Mouse (Mus musculus) thymus, postnatal 25 days (tissue): Measurements from ENCODE around the gene 1110008L16Rik.
A peak's percentile ranks its signal among the peaks of the same experiment; 100 is the strongest.
"Not testable (repeated sequence)": the region's sequence is repeated elsewhere in the genome, so short reads cannot be mapped to it uniquely, and the experiment has no call there.

ENCODE experiments used
- DNase-seq: peaks from one replicate; pipeline ENCODE4 v3.0.0; 2022

Gene 1110008L16Rik

DNA sequence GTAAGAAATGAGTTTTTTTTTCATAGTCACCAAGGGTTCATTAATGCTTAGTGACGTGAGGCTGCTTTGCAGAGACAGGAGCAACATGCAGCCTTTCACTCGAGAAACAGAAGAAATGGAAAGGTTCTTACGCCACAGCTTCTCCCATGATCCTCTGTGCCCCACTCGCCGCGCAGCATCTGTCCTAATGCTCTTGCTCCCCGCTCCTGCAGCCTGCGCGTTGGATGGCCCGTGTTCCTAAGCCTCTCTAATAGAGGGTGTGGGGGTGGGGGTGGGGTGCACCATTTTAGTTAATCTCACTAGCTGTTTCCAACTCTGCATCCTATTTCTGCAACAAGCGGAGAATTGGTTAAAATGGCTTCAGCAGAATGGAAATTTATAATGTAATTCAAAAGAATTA is 44.6 kb downstream of the 1110008L16Rik start:
- no peak for DNase-seq

DNA sequence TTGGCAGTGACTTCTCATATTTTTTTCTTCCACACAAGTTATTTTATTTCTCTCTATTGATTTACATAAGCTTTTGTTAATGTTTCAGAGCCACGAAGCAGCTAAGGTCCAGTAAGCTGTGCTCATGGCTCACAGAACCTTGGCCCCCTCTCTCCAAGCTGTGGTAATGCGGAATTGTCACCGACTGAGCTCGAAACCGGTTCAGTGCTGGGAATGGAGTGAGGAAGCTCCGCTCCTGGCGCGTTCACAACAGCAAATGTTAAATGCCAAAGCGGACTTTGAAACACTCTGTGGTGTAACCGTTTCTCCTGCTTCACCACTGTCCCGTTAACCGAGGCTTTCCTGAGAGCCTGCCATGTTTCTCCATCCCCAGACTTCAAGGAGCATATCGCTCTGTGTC is 45.2 kb downstream of the 1110008L16Rik start:
- DNase-seq = no peak

DNA sequence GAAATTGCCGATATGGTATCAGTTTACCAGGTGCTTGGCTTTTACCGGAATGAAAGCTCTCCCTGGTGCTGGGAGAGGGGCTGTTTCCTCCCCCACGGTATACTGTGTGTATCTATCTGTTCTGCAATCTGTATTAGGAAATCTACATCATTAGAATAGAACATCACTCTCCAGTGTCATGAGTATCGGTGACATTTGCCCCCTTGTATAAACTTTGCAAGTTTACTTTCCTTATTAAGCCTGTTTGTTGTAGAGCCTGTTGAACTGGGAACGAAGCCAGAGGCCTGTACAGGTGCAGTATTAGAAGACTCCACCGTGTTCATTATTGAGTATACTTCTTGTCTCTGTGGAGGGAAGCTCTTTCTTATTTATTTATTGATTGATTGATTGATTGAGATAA is 54.0 kb downstream of the 1110008L16Rik start:
- no peak for DNase-seq

DNA sequence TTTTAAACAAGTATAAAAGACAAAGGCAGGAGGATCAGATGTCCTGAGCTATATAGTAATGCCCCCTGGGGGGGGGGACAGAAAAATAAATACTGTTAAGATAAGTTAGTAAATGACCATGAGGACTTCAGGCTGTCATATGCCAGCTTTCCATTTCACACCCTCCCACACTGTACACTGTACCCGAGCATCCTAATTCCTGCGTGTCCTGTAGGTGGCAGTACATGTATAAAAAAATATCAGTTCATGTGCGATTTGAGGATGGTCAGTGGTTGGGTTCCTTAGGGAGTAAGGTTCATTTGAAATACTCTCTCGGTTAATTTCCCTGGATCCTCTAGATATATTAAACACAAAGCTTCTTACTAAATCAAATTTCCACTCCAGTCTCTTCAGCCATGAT is 55.5 kb downstream of the 1110008L16Rik start:
- DNase-seq = peak; percentile 62

DNA sequence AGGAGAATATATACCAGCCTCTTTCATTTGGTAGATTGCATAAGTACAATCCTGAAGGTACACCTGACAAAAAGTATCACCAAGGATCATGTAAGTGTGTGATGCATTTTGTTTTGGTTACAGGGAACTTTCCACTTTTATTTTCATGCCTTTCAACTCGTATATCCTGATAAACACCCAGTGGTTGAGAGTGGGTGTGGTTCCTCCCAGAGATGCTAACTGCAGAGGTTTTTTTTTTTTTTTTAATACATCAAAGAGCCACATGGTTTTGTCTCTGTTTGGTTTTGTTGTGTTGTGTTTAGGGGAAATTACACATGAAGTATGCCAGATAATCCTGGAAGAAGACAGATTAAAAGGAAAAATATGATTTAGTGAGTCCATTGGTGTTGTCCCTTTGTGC is 57.9 kb downstream of the 1110008L16Rik start:
- no peak for DNase-seq

DNA sequence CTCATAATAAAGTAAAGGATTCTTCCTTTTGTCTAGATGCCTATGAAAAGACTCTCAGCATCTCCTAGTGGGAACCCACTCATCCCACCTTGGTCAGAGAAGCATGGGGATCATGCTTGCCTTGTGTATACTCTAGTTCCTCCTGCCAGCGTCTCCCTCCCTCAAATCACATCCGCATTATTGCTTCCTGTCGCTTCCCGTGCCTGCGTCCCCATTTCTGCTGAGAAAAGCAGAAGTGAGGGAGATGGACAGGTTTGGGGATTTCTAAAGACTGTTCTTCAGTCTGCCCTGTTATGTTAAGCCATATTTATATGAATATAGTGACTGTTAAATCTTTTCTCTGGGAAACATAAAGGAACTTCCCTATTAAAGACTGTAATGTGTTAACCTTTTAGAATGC is 61.6 kb downstream of the 1110008L16Rik start:
- no peak for DNase-seq

DNA sequence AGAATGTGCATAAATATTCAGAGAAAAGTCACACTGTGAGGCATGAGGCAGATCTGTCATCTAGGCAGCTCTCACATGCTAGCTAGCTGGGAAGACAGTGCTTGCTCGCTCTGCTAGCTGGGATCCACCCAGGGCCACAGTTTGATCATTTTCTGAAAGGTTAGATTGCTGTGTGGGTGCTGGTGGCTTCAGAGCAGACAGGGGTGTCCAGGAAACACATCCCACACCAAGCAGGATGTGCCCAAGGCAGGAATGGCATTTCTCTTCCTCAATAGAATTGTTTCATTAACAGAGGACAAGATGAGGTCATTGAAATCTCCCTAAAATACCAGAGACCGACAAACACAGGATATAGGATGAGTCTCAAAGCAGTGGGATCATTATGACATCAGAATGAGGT is 65.7 kb downstream of the 1110008L16Rik start:
- no peak for DNase-seq

DNA sequence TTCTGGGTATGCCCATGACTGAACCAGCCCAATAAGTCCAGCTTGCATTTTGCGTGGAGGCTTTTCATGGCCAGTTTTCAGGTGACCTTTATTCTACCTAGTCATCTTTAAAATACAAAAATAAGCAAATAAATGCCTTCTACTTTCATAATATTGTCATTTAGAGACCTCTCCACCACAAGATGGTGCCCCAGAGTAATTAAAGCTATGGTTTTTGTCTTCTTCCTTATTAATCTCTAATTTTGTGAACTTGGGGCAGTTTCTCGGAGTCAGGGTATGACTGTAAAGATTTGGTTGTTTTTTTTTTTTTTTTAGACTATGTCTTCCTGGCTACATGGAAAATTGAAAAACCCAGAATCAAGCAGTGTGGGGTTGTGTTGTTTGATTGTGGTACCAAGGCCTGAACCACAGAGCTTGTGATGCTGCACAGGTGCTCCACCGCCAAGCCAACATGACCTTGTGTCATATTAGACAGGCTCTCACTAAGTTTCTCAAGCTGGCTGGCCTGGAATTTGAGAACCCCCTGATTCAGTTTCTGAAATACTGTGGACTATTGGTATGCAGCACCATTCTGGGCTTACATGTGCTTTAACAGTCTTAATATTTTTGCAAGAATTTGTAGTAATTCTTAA is 73.2 kb downstream of the 1110008L16Rik start:
- DNase-seq = peak; percentile 57

DNA sequence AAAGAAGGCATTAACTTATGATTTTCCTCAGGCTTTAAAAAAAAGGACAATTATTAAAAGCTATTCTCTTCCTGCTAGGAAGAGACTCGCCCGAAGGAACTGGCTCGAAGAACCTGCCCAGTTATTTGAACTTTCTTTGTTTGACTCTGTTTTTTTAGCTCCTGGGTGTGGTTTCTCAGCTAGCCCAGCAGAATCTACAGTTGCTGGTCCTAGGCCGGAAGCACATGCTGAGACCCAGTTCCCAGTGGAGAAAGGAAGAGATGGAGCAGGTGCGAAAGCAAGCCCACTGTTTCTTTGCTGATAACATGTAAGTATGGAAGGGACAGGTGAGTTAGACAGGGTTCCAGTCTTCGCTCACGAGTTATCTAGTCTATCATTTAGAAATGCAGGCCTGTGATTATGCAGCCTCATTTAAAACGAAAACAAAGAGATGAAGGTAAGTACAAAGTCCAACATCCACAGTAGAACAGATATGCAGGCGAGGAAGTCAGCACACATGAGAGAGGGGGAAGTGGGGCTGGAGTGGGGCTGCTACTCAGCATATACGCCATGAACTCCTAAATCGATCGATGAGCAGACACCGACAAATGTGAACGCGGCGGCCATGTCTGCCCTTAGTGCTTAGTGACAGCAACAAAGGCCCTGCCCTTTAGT is 77.7 kb downstream of the 1110008L16Rik start:
- no peak for DNase-seq

DNA sequence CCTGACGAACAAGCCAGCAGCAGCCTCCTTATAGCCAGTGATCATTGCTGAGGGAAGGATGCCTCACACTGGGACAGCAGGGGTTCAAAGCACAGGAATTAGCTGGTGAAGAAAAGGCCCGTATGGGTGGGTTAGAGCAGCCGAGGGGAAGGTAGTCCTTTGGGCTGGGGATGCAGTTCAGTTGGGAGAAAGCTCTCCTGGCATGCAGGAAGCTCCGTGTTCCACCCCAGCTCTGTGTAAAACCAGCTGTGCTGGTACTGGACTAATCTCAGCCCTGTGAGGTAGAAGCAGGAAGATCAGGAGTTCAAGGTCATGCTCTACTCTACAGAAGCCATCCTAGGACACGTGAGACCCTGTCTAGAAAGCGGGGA is 78.2 kb downstream of the 1110008L16Rik start:
- no peak for DNase-seq

DNA sequence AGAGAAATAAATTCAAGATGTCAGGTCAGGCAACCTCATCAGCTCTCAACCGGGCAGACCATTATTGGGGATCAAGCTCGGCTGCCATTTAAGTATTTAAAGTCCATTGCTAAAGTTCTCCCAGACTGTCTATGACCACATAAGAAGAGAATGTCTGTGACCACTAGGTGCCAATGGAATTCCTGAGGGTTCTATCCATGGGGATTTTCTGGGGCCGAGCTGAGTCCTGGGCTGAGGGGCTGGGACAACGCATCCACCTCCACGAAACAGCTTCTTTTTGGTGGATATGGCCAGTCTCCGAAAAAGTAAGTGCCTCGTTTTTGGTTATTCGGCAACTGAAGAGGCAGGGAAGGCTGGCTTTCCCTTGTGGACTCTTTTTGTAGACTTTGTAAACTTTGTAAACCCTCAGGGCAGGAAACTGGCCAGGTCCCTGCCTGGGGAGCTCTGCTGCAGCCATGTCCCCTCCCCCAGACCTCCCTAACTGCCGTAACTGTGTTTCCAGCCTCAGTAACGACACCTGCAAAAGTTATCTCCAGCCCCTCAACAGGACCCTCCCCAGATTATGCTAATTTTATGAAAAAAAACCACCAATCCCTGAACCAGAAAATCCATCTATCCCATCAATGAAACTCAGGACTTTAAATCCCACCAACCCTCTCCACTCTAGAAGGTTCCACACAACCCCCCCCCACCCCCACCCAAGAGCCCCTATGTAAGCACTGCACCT is 84.8 kb downstream of the 1110008L16Rik start, which contains the start of gene Psma6:
Gene Psma6, plus strand, starts transcription at position 200 of the 727 bp plus-strand sequence.
- peak; percentile 45 for DNase-seq

DNA sequence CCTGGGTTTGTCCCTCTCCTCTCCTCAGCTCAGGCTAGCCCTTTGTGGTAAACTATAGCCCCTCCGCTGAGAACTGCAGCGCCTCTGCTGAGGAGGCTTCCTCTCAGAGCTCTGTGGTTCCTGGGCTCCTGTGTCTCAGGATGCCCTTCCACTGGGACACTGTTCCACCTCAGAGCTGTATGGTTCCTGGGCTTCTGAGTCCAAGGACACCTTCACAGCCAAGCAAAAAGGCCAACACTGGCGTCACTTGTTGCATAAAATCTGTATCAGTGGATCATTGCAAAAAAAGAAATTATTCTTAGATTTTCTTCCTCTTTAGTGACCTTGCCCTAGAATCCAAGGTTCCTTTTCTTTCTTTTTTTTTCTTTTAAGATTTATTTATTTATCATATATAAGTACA is 85.4 kb downstream of the 1110008L16Rik start:
- DNase-seq = no peak

DNA sequence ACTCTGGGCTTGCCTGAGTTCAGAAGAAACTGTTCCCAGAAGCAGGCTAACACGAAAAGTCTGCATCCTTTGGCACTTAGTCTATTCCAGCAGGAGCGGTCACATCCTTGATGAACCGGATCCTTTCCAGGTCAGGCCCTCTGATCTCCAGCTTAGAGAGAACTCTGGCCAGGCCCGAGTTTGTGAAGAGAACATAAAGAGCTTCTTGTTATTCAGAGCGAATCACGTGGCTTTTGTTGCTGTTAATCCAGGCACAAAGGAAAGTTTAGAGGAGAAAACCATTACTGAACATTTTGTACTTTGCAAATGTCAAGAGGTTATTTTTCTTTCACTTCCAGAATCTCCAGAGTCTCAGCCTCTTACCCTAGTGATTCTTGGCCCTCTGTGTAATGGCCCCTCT is 86.6 kb downstream of the 1110008L16Rik start:
- DNase-seq = peak; percentile 52

DNA sequence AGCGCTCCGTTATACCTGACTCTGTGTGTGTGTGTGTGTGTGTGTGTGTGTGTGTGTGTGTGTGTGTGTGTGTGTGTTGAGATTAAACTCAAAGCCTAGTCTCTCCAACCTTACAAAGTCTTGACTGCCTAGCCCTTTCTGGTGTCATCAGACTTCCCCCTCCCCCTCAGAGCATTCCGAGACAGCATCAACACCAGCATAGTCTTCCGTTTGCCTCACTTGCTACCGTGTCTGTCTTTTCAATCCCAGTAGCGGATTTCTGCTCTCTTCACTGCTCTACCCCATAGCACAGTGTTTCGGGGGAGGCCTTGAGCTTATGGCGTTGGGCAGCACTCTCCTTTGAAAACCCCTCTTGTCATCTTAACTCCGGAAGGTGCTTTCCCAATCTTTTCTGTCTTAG is 87.1 kb downstream of the 1110008L16Rik start:
- peak; percentile 45 for DNase-seq

DNA sequence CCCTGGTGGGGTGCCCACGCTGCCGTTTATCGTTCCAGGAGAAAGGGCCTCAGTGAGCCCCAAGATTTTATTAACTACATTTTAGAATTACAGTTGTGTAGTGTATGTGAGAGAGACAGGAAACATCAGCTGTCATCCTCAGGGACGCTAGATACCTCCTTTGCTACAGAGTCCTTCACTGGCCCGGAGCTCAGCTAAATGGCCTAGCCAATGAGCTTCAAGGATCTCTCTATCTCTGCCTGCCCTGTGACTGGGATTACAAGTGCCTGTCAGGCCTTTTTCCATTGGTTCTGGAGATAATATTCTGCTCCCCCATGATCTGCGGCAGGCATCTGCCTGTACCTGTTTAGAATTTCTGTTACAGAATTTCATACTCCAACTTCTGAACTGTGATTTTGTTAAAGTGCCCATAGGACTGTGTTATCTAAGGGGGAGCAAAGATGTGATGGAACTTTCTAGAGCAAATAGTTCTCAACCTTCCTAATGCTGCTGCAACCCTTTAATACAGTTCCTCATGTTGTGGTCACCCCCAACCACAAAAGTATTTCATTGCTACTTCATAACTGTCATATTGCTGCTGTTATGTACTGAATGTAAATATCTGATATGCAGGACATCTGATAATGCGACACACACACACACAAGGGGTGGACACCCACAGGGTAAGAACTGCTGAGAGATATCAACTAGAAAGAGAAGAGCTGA is 87.9 kb downstream of the 1110008L16Rik start:
- DNase-seq = peak; percentile 56

DNA sequence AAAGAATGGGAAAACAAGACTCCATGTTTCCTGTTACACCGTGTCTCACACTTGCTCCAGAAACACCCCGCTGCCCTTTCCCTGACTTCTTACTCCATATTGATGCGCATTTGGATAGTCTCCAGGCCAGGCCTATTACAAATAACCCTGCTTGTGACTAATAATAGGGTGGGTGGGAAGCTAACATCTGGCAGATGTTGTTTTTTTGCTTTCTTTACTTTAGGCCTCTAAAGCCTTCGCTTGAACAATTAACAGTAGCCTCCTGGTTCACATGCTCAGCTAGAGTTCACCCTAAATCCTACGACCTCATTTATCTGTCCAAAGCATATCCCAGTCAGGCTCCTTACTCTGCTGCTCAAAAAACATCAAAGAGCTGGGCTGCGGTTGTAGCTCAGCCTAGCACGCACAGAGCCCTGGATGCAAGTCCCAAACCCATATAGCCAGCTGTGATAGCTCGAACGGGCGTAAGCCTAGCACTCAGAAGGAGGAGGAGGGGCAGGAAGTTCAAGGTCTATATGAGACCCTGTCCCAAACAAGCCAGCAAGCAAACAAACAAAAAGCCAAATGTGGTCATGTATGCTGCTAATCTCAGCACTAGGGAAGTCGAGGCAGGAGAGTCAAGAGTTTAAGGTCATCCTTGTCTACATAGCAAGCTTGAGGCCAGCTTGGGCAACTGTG is 88.5 kb downstream of the 1110008L16Rik start:
- peak; percentile 76 for DNase-seq

DNA sequence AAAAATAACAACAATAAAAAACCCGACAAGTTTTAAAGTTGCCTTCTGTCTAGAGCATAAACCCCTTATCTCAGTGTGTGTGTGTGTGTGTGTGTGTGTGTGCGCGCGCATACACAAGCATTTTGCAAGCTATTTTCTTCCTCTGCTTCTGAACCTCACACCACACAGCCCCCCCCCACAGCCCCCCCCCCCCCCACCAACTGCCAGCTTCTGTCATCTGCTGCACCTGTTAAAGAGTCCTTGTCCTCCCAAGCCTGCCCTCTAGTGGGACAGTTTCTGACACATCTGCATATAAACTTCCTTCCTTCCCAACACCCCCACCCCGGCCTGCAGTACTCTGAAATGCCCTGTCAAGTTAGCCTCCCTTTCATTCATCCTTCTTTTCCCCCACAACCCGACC is 89.1 kb downstream of the 1110008L16Rik start:
- peak; percentile 94 for DNase-seq

DNA sequence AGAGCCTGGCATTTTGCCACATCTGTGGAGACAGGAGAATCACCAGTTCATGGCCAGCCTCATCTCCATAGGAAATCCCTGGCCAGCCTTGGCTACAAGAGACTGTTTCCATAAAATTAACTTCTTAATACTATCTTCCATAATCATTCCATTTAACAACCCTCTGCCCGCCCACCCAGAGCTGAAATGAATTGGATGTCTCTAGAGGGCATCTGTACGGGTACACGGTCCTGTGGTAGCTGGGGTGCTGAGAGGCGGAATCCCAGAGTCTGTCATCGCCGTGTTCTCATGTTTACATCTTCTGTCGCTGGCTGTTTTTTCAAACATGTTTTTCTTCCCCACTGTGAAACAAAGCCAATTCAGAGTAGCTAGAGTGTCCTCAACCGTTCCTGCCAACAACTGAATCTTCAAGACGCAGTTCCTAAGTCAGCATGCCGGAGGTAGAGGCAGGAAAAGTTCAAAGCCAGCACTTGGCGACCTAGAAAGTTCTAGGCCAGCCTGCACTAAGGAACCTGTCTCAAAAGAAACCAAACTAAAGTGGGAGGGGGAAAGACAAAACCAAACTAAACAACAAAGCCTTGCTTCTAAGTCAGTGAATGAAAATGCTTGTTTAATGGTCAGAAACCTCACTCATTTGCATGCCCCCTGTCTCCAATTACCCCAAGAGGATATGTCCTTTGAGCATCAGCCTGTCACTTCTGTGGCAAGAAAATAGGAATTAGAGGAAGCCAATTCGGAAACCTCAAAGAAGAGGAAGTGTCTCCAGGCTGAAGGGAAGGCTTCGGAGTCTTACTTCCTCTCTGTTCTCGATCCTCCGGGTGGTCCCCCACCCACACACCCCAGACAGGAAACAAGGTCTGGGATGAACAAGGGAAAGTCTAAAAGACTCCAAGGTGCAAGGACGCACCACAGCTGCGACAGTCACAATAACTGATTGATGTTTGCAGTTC is 90.0 kb downstream of the 1110008L16Rik start:
- peak; percentile 71 for DNase-seq

DNA sequence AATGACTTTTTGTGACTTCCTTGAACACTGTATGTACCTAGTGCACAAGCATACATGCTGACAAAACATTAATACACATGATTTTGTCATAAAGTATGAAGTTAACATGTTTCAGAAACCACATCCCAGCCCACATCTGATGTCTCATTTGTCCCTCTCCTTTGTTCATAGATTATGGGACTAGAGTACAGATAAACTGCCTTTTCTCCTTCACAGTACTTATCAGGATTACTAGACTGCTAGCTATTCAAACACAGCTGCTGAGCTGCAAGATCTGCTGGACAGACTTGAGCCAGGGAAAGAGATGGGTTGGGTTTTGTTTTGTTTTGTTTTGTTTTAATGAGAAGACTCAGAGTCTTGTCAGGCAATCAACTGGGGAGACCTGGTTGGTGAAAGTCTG is 92.7 kb downstream of the 1110008L16Rik start:
- no peak for DNase-seq

DNA sequence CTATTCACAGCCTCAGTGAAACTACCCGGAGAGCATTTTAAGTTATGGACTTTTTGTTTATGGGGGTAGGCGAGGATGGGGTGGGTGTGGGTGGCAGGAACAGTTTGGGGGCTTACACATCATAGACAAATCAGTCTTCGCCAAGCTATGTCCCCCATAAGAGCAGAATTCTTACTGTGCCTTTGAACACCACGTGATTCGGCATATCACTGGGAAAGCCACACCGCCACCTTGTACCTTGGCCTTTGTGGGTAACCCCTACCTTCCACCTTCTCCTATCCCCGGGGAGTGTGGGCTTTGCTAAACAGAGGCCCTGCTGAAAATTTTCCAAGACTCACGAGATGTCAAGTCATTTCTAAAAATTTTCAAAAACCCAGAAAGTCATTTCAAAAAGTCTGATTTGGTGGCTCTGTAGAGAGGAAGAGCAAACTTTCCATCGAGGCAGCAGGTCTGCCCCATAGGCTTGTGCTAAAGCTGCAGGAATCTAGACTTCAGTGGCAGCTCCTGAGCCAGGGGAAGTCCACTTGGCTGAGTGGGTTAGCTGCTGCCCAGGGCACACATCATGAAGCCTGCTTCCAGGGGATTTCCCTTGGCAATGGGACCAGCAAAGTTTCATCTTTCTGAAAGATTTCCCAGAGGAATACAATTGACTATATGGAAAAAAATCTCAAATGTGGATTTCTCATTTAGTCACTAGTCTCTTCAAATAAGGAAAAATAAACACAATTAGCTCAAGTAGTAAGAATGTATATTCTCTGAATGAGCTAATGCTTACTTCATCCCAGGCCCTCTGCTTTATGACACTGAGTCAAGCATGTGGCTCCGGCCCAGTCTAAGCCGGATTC is 93.6 kb downstream of the 1110008L16Rik start:
- no peak for DNase-seq

DNA sequence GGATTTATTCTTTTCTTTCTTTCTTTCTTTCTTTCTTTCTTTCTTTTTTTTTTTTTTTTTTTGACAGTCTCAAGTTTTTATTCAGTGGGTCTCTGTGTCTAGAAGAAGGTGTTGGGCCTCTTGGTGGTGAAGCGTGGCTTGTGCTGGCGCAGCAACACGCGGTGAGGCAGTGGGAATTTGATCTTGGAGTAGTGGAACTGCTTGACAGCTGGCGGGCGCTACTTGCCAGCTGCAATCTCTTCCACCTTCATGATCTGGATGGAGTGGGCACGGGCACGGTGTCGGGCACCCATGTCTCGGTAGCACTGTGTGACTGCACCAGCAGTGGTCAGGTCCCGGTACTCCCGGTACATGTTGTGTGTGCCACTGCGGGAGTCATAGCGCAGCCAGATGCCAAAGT is 96.2 kb downstream of the 1110008L16Rik start:
- DNase-seq = not testable (repeated sequence)
